Mouse (Mus musculus) hindbrain, embryonic 15.5 days (tissue): ENCODE data around the gene Msh5. TPM values are rescaled to one million over a fixed set of nuclear protein-coding genes. Genes with fewer than 3 reads are reported as not detected.
"Not testable (repeated sequence)": the region's sequence is repeated elsewhere in the genome, so short reads cannot be mapped to it uniquely, and the experiment has no call there.

ENCODE experiments used
- ATAC-seq: fragments of 200-750 bp; cut with Nextera tagmentation; 2 replicates; pipeline ENCODE4 v1.8.0; 2017; ENCODE audit warnings: low read depth, moderate number of reproducible peaks, moderate TSS enrichment; ENCODE audit not compliant: low FRiP score
- H3K27ac ChIP-seq: fragments of 300-500 bp; sonication (generic); replicated peaks from 2 replicates; pipeline ENCODE4 v1.5.1; 2015; ENCODE audit warnings: mild to moderate bottlenecking, inconsistent platforms
- H3K27me3 ChIP-seq: fragments of 300-500 bp; sonication (generic); 2 replicates; pipeline ENCODE4 v1.6.1; 2015; ENCODE audit warnings: control low read depth, inconsistent platforms
- H3K36me3 ChIP-seq: fragments of 300-500 bp; sonication (generic); 2 replicates; pipeline ENCODE4 v1.6.1; 2015; ENCODE audit warnings: control low read depth, inconsistent platforms
- H3K4me1 ChIP-seq: fragments of 300-500 bp; sonication (generic); replicated peaks from 2 replicates; pipeline ENCODE4 v1.6.1; 2015; ENCODE audit warnings: control low read depth, inconsistent platforms
- H3K4me2 ChIP-seq: fragments of 300-500 bp; sonication (generic); 2 replicates; pipeline ENCODE4 v1.6.1; 2015; ENCODE audit warnings: moderate library complexity, mild to moderate bottlenecking, inconsistent platforms
- H3K4me3 ChIP-seq: fragments of 300-500 bp; sonication (generic); 2 replicates; pipeline ENCODE4 v1.5.1; 2015; ENCODE audit warnings: mild to moderate bottlenecking, inconsistent platforms
- H3K9ac ChIP-seq: fragments of 300-500 bp; sonication (generic); 2 replicates; pipeline ENCODE4 v1.6.1; 2015; ENCODE audit warnings: inconsistent platforms
- H3K9me3 ChIP-seq: fragments of 300-500 bp; sonication (generic); 2 replicates; pipeline ENCODE4 v1.6.1; 2016; ENCODE audit warnings: control low read depth, inconsistent platforms
- WGBS: fragments of 180-500 bp; shearing (Covaris S2); methylation state at CpG from one replicate; pipeline ENCODE4 v1.1.7; 2015; 5-methylcytosine and 5-hydroxymethylcytosine counted together
- polyA plus RNA-seq: library from polyadenylated mRNA; unstranded; fragments of >200 nt; fragmentation: Nextera tagmentation; extraction: Ambion mirVana; gene quantifications from 2 replicates; pipeline ENCODE4 v1.2.1, GENCODE M21; 2015

The Msh5 gene
- polyA plus RNA-seq, 1 experiment from 2014 or later = 3.4 TPM

DNA sequence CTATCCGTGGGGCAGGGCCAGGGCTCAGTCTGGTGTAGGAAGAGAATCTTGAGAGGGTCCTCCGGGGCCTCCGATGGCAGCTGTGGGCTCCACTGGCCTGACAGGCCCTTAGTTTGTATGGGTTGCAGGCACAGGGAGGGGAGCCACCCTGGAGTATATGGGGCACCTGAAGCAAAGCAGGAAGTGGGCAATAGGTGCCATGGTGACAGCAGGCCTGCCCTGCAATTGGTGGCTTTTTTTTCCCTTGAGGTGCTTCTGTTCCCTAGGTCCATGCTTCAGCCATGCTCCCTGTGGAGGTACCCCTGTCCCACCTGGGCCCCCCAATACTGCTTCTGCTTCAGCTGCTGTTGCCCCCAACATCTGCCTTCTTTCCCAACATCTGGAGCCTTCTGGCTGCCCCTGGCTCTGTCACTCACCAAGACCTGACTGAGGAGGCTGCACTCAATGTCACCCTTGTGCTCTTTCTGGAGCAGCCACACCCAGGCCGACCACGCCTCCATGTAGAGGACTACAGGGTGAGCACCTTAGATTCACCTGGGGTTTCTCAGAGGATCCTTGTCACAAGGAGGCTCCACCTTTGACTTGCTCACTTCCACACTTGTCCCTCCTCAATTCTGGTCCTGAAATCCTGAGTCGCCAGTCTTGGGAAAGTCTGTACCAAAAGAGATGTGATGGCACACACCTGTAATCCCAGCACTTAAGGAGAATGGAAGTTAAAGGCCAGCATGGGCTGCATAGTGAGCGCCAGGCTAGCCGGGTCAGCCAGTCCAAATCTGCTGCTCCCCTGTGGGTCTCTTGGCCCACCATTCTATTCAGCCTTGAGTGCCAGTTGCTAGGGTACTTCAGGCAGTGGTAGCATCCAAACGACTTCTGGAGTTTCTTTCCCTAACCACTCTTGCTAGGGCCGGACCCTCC, 29.5 kb downstream of the Msh5 start:
- H3K9ac ChIP-seq = no peak overlapping the region
- H3K27me3 ChIP-seq = no peaks in the 10 kb centered on the region
- ATAC-seq = no peak

GRCm38 (mm10) chr17:35016376-35016775, 30.2 kb downstream of the Msh5 start, which contains the start of gene Vwa7:
Gene Vwa7 (plus strand): TSS chr17:35016579.
- H3K36me3 ChIP-seq = peaks cover 43% of the 10 kb centered on the region
- no peak within 1 kb of the TSS for H3K9ac ChIP-seq
- H3K27ac ChIP-seq = no peak within 1 kb of the TSS

More for the DNA sequence above, 29.5 kb downstream of the Msh5 start:
- 76% methylated on average over 10 of the region's 10 CpGs for WGBS
- no peak overlapping the region for H3K27ac ChIP-seq
- peaks cover 7% of the 10 kb centered on the region for H3K4me1 ChIP-seq
- H3K9me3 ChIP-seq = no peaks in the 10 kb centered on the region
- H3K4me3 ChIP-seq = no peak overlapping the region
- no peak overlapping the region for H3K4me2 ChIP-seq
- peaks cover 37% of the 10 kb centered on the region for H3K36me3 ChIP-seq

GRCm38 (mm10) chr17:35015296-35015695, 31.2 kb downstream of the Msh5 start:
- Histone ChIP-seq H3K4me1 (0 out of 2 replicates have a peak, but pooled peaks cover 3% of the 10 kb centered on the region), H3K4me2 (no peak overlapping the region), H3K36me3 (peaks cover 54% of the 10 kb centered on the region), H3K9ac (no peak overlapping the region), H3K27ac (no peak overlapping the region), H3K9me3 (no peaks in the 10 kb centered on the region), H3K27me3 (no peaks in the 10 kb centered on the region), H3K4me3 (no peak overlapping the region)
- 93% methylated on average over 16 of the region's 16 CpGs for WGBS
- ATAC-seq = no peak

More at GRCm38 (mm10) chr17:35016376-35016775, 30.2 kb downstream of the Msh5 start, which contains the start of gene Vwa7:
- Histone ChIP-seq H3K4me3 (no peak within 1 kb of the TSS), H3K4me2 (no peak within 1 kb of the TSS), H3K4me1 (peaks cover 5% of the 10 kb centered on the region), H3K27me3 (no peaks in the 10 kb centered on the region), H3K9me3 (no peaks in the 10 kb centered on the region)
- 61% methylated on average over 12 of the region's 12 CpGs for WGBS
- peak; percentile 52 for ATAC-seq

- H3K4me3 ChIP-seq = no peak overlapping the region
- no peak overlapping the region for H3K9ac ChIP-seq
- no peaks in the 10 kb centered on the region for H3K27me3 ChIP-seq
- no peak overlapping the region for H3K27ac ChIP-seq
- peaks cover 66% of the 10 kb centered on the region for H3K36me3 ChIP-seq
- no peaks in the 10 kb centered on the region for H3K9me3 ChIP-seq
- no peak for ATAC-seq
- 83% methylated on average over 6 of the region's 6 CpGs for WGBS
- 0 out of 2 replicates have a peak, but pooled peaks cover 3% of the 10 kb centered on the region for H3K4me1 ChIP-seq
- no peak overlapping the region for H3K4me2 ChIP-seq
Observed at GRCm38 (mm10) chr17:35013221-35013620, 33.3 kb downstream of the Msh5 start.

- 0 out of 2 replicates have a peak, but pooled peaks cover 3% of the 10 kb centered on the region for H3K4me1 ChIP-seq
- no peaks in the 10 kb centered on the region for H3K27me3 ChIP-seq
- ATAC-seq = no peak
- H3K36me3 ChIP-seq = peaks cover 71% of the 10 kb centered on the region
- no peak overlapping the region for H3K4me3 ChIP-seq
- no peak overlapping the region for H3K9ac ChIP-seq
- no peak overlapping the region for H3K27ac ChIP-seq
- H3K9me3 ChIP-seq = no peaks in the 10 kb centered on the region
- WGBS = 84% methylated on average over 13 of the region's 13 CpGs
- H3K4me2 ChIP-seq = no peak overlapping the region
Observed at GRCm38 (mm10) chr17:35012430-35012829, 34.1 kb downstream of the Msh5 start.

GRCm38 (mm10) chr17:35011440-35011839, 35.1 kb downstream of the Msh5 start:
- Histone ChIP-seq H3K36me3 (peaks cover 77% of the 10 kb centered on the region), H3K27me3 (no peaks in the 10 kb centered on the region), H3K9me3 (no peaks in the 10 kb centered on the region), H3K27ac (no peak overlapping the region), H3K4me1 (0 out of 2 replicates have a peak, but pooled peaks cover 3% of the 10 kb centered on the region), H3K9ac (no peak overlapping the region), H3K4me2 (no peak overlapping the region), H3K4me3 (no peak overlapping the region)
- no peak for ATAC-seq
- WGBS = 92% methylated on average over 8 of the region's 8 CpGs

DNA sequence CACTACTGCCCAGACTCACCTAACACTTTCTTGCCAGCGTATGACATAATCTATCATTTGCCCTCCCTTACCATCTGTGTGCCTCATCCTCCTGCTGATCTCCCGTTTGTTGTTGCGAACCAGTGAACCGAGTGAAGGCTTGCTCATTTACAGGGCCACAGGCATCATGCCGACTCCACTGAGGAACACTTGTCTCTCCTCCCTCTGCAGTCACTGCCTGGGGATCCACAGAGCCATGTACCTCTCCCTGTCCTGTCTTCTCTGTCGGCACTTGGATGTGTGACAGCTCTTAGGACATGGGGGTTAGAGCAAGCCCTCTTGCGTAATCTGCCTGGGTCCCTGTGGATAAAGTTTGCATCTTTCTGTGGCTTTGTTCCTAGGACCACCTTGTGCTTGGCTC, 37.0 kb downstream of the Msh5 start:
- Histone ChIP-seq H3K27ac (no peak overlapping the region), H3K4me1 (no peaks in the 10 kb centered on the region), H3K9me3 (no peaks in the 10 kb centered on the region), H3K9ac (no peak overlapping the region), H3K4me2 (no peak overlapping the region), H3K36me3 (peaks cover 80% of the 10 kb centered on the region), H3K4me3 (no peak overlapping the region), H3K27me3 (no peaks in the 10 kb centered on the region)
- ATAC-seq = no peak
- WGBS = 76% methylated on average over 7 of the region's 7 CpGs

DNA sequence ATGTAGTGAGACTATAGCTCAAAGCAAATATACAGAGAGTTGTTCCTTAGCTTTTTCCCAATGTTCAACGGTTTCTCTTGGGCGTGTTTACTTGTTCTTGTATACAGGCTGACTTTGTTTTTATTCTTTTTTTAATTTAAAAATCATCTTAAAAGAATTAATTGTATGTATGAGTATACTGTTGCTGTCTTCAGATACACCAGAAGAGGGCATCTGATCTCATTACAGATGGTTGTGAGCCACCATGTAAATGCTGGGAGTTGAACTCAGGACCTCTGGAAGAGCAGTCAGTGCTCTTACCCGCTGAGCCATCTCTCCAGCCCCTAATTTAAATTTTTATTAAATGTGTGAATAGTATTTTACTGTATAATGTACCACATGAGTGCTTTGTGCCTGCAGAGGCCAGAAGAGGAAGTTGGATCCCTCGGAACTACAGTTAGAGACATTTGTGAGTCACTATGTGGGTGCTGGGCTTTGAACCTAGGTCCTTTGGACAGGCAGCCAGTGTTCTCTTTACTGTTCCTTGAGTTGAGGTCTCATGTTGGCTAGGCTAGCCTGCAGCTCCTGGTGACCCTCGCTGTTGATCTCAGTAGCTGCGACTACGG, 39.1 kb downstream of the Msh5 start:
- H3K4me2 ChIP-seq = no peak overlapping the region
- no peak overlapping the region for H3K9ac ChIP-seq
- ATAC-seq = no peak
- H3K4me3 ChIP-seq = no peak overlapping the region
- WGBS = 96% methylated on average over 7 of the region's 7 CpGs
- peaks cover 12% of the 10 kb centered on the region for H3K4me1 ChIP-seq
- no peaks in the 10 kb centered on the region for H3K27me3 ChIP-seq
- peaks cover 59% of the 10 kb centered on the region for H3K36me3 ChIP-seq
- no peak overlapping the region for H3K27ac ChIP-seq
- no peaks in the 10 kb centered on the region for H3K9me3 ChIP-seq

GRCm38 (mm10) chr17:35005902-35006301, 40.6 kb downstream of the Msh5 start:
- ATAC-seq, H3K27me3 ChIP-seq, H3K9me3 ChIP-seq, H3K4me3 ChIP-seq, H3K9ac ChIP-seq, H3K27ac ChIP-seq, H3K4me2 ChIP-seq: not testable (repeated sequence)
- Histone ChIP-seq H3K4me1 (peaks cover 23% of the 10 kb centered on the region), H3K36me3 (peaks cover 43% of the 10 kb centered on the region)
- 95% methylated on average over 4 of the region's 5 CpGs for WGBS

- H3K4me3 ChIP-seq = no peak overlapping the region
- peaks cover 36% of the 10 kb centered on the region for H3K36me3 ChIP-seq
- no peaks in the 10 kb centered on the region for H3K27me3 ChIP-seq
- peaks cover 23% of the 10 kb centered on the region for H3K4me1 ChIP-seq
- H3K9me3 ChIP-seq = no peaks in the 10 kb centered on the region
- no peak overlapping the region for H3K4me2 ChIP-seq
- ATAC-seq = no peak
- no peak overlapping the region for H3K27ac ChIP-seq
- 95% methylated on average over 10 of the region's 10 CpGs for WGBS
- H3K9ac ChIP-seq = no peak overlapping the region
Observed at GRCm38 (mm10) chr17:35005158-35005557, 41.4 kb downstream of the Msh5 start.

- no peak for ATAC-seq
- WGBS = 96% methylated on average over 17 of the region's 17 CpGs
Observed at GRCm38 (mm10) chr17:35004075-35004717, 42.3 kb downstream of the Msh5 start.

More at GRCm38 (mm10) chr17:35004075-35004717, 42.3 kb downstream of the Msh5 start:
- Histone ChIP-seq H3K36me3 (peaks cover 31% of the 10 kb centered on the region), H3K27me3 (no peaks in the 10 kb centered on the region), H3K9ac (no peak overlapping the region), H3K4me3 (no peak overlapping the region), H3K4me1 (peaks cover 29% of the 10 kb centered on the region), H3K27ac (no peak overlapping the region), H3K4me2 (no peak overlapping the region), H3K9me3 (no peaks in the 10 kb centered on the region)
